Mouse (Mus musculus): Measurements from ENCODE around the gene Anapc2. TPM values are rescaled to one million over a fixed set of nuclear protein-coding genes. Genes with fewer than 3 reads are reported as not detected.
A peak's percentile ranks its signal among the peaks of the same experiment; 100 is the strongest.

The Anapc2 gene
- polyA plus RNA-seq, 1 experiment from 2014 or later: 134 TPM

- ATAC-seq (ENCODE audit: low FRiP score): no peak
- Histone ChIP-seq H3K27ac (no peak overlapping the region), H3K36me3 (replicated peaks) (peaks cover 10% of the 10 kb centered on the region), H3K4me1 (peaks cover 49% of the 10 kb centered on the region), H3K9ac (peak overlapping the region; percentile 68), H3K4me2 (peak overlapping the region; percentile 99), H3K27me3 (peaks cover 24% of the 10 kb centered on the region), H3K9me3 (no peaks in the 10 kb centered on the region), H3K4me3 (replicated peaks) (peak overlapping the region; percentile 79)
- 21% methylated on average over 12 of the region's 12 CpGs for WGBS
These were observed 8.5 kb upstream of the Anapc2 start for GRCm38 (mm10) chr2:25263623-25264285.

GRCm38 (mm10) chr2:25264286-25264660 lies 8.0 kb upstream of the Anapc2 start:
- 84% methylated on average over 5 of the region's 5 CpGs for WGBS
- Histone ChIP-seq H3K27me3 (peaks cover 24% of the 10 kb centered on the region), H3K9me3 (no peaks in the 10 kb centered on the region), H3K36me3 (replicated peaks) (peaks cover 15% of the 10 kb centered on the region), H3K4me2 (peak overlapping the region; percentile 99; the same call in 1 of the 2 replicates), H3K9ac (no peak overlapping the region), H3K4me1 (peaks cover 49% of the 10 kb centered on the region), H3K27ac (no peak overlapping the region), H3K4me3 (replicated peaks) (peak overlapping the region; percentile 79; the same call in 1 of the 2 replicates)
- no peak for ATAC-seq (ENCODE audit: low FRiP score)

- Histone ChIP-seq H3K4me1 (peaks cover 49% of the 10 kb centered on the region), H3K27ac (no peak overlapping the region), H3K9me3 (no peaks in the 10 kb centered on the region), H3K9ac (no peak overlapping the region), H3K36me3 (replicated peaks) (peaks cover 21% of the 10 kb centered on the region), H3K27me3 (peaks cover 24% of the 10 kb centered on the region), H3K4me3 (replicated peaks) (no peak overlapping the region), H3K4me2 (no peak overlapping the region; the same call in 1 of the 2 replicates)
- ATAC-seq (ENCODE audit: low FRiP score): no peak
- 81% methylated on average over 3 of the region's 3 CpGs for WGBS
These were observed 7.4 kb upstream of the Anapc2 start for GRCm38 (mm10) chr2:25264851-25265250.

- WGBS: 75% methylated on average over 6 of the region's 6 CpGs
- peaks cover 56% of the 10 kb centered on the region for H3K4me1 ChIP-seq
- peak overlapping the region; percentile 13; the same call in 1 of the 2 replicates for H3K4me2 ChIP-seq
- H3K36me3 ChIP-seq (replicated peaks): peaks cover 33% of the 10 kb centered on the region
- H3K9me3 ChIP-seq: no peaks in the 10 kb centered on the region
- no peak overlapping the region for H3K4me3 ChIP-seq (replicated peaks)
- ATAC-seq (ENCODE audit: low FRiP score): no peak
- no peak overlapping the region for H3K27ac ChIP-seq
- 0 out of 2 replicates have a peak overlapping the region, but pooled peaks have one; percentile 25 for H3K9ac ChIP-seq
- peaks cover 24% of the 10 kb centered on the region for H3K27me3 ChIP-seq
These were observed 6.2 kb upstream of the Anapc2 start for GRCm38 (mm10) chr2:25265897-25266656.

- 64% methylated on average over 2 of the region's 2 CpGs for WGBS
- Histone ChIP-seq H3K4me2 (0 out of 2 replicates have a peak overlapping the region, but pooled peaks have one; percentile 13), H3K9me3 (no peaks in the 10 kb centered on the region), H3K27ac (0 out of 2 replicates have a peak overlapping the region, but pooled peaks have one; percentile 19), H3K4me3 (replicated peaks) (no peak overlapping the region), H3K9ac (no peak overlapping the region), H3K27me3 (peaks cover 24% of the 10 kb centered on the region), H3K36me3 (replicated peaks) (peaks cover 34% of the 10 kb centered on the region), H3K4me1 (peaks cover 62% of the 10 kb centered on the region)
- no peak for ATAC-seq (ENCODE audit: low FRiP score)
These were observed 5.6 kb upstream of the Anapc2 start for GRCm38 (mm10) chr2:25266720-25267119.

GRCm38 (mm10) chr2:25267241-25267640 lies 5.0 kb upstream of the Anapc2 start:
- peaks cover 24% of the 10 kb centered on the region for H3K27me3 ChIP-seq
- no peak overlapping the region for H3K4me2 ChIP-seq
- peaks cover 34% of the 10 kb centered on the region for H3K36me3 ChIP-seq (replicated peaks)
- 0 out of 2 replicates have a peak overlapping the region, but pooled peaks have one; percentile 19 for H3K27ac ChIP-seq
- H3K9ac ChIP-seq: no peak overlapping the region
- no peak for ATAC-seq (ENCODE audit: low FRiP score)
- no peaks in the 10 kb centered on the region for H3K9me3 ChIP-seq
- H3K4me1 ChIP-seq: peaks cover 59% of the 10 kb centered on the region
- H3K4me3 ChIP-seq (replicated peaks): no peak overlapping the region

- no peak overlapping the region for H3K4me2 ChIP-seq
- H3K27me3 ChIP-seq: peaks cover 23% of the 10 kb centered on the region
- no peak overlapping the region for H3K9ac ChIP-seq
- WGBS: 80% methylated on average over 4 of the region's 4 CpGs
- H3K27ac ChIP-seq: no peak overlapping the region
- H3K4me3 ChIP-seq (replicated peaks): no peak overlapping the region
- peaks cover 59% of the 10 kb centered on the region for H3K4me1 ChIP-seq
- ATAC-seq (ENCODE audit: low FRiP score): no peak
- H3K36me3 ChIP-seq (replicated peaks): peaks cover 34% of the 10 kb centered on the region
- no peaks in the 10 kb centered on the region for H3K9me3 ChIP-seq
These were observed 4.5 kb upstream of the Anapc2 start for GRCm38 (mm10) chr2:25267746-25268309.

GRCm38 (mm10) chr2:25272515-25272914 lies 237 bp downstream of the Anapc2 start:
- Histone ChIP-seq H3K27ac (no peak overlapping the region), H3K27me3 (no peaks in the 10 kb centered on the region), H3K4me1 (peaks cover 30% of the 10 kb centered on the region), H3K9ac (peak overlapping the region; percentile 90), H3K9me3 (no peaks in the 10 kb centered on the region), H3K4me2 (peak overlapping the region; percentile 93), H3K4me3 (replicated peaks) (peak overlapping the region; percentile 73), H3K36me3 (replicated peaks) (peaks cover 76% of the 10 kb centered on the region)
- peak; percentile 68; the same call in 1 of the 2 replicates for ATAC-seq (ENCODE audit: low FRiP score)
- 1% methylated on average over 29 of the region's 29 CpGs for WGBS

- no peak for ATAC-seq (ENCODE audit: low FRiP score)
These were observed 732 bp downstream of the Anapc2 start for GRCm38 (mm10) chr2:25273010-25273409.

GRCm38 (mm10) chr2:25278928-25279882 lies 6.9 kb downstream of the Anapc2 start:
- Histone ChIP-seq H3K36me3 (replicated peaks) (peaks cover 96% of the 10 kb centered on the region), H3K27me3 (no peaks in the 10 kb centered on the region), H3K4me2 (no peak overlapping the region), H3K9ac (no peak overlapping the region), H3K9me3 (no peaks in the 10 kb centered on the region), H3K27ac (no peak overlapping the region), H3K4me1 (peaks cover under 1% of the 10 kb centered on the region; the same call in 1 of the 2 replicates), H3K4me3 (replicated peaks) (no peak overlapping the region)
- 58% methylated on average over 13 of the region's 13 CpGs for WGBS
- 0 out of 2 replicates have a peak, but pooled peaks have one; percentile 44 for ATAC-seq (ENCODE audit: low FRiP score)

More at GRCm38 (mm10) chr2:25273010-25273409, 732 bp downstream of the Anapc2 start:
- Histone ChIP-seq H3K4me2 (peak overlapping the region; percentile 93), H3K4me3 (replicated peaks) (peak overlapping the region; percentile 73), H3K9ac (peak overlapping the region; percentile 90), H3K27me3 (no peaks in the 10 kb centered on the region), H3K27ac (no peak overlapping the region), H3K4me1 (peaks cover 29% of the 10 kb centered on the region), H3K9me3 (no peaks in the 10 kb centered on the region), H3K36me3 (replicated peaks) (peaks cover 76% of the 10 kb centered on the region)
- WGBS: 39% methylated on average over 16 of the region's 16 CpGs

GRCm38 (mm10) chr2:25285551-25285950 lies 13.3 kb downstream of the Anapc2 start:
- Histone ChIP-seq H3K9me3 (no peaks in the 10 kb centered on the region), H3K36me3 (replicated peaks) (peaks cover 59% of the 10 kb centered on the region), H3K9ac (no peak overlapping the region), H3K4me3 (replicated peaks) (no peak overlapping the region), H3K4me2 (no peak overlapping the region), H3K27me3 (peaks cover 40% of the 10 kb centered on the region), H3K4me1 (0 out of 2 replicates have a peak, but pooled peaks cover 8% of the 10 kb centered on the region), H3K27ac (no peak overlapping the region)
- no peak for ATAC-seq (ENCODE audit: low FRiP score)
- 92% methylated on average over 2 of the region's 2 CpGs for WGBS
